Mouse (Mus musculus) liver, postnatal 0 days (tissue): Measurements from ENCODE around the gene 0610012G03Rik. TPM values are rescaled to one million over a fixed set of nuclear protein-coding genes. Genes with fewer than 3 reads are reported as not detected.
A peak's percentile ranks its signal among the peaks of the same experiment; 100 is the strongest.

Experiments used
- ATAC-seq: fragments of 200-750 bp; cut with Nextera tagmentation; 2 replicates; pipeline ENCODE4 v1.8.0; 2017; ENCODE audit warnings: mild to moderate bottlenecking, moderate library complexity
- DNase-seq: peaks from one replicate; pipeline ENCODE4 v3.0.0-alpha.2; 2016
- H3K27ac ChIP-seq: fragments of 300-500 bp; sonication (generic); 2 replicates; pipeline ENCODE4 v1.5.1; 2014; ENCODE audit warnings: antibody characterized with exemption, moderate library complexity, mild to moderate bottlenecking, low read depth
- H3K27me3 ChIP-seq: fragments of 300-500 bp; sonication (generic); 2 replicates; pipeline ENCODE4 v1.6.1; 2014; ENCODE audit warnings: low read length, control low read depth, mixed read lengths; ENCODE audit not compliant: insufficient read depth
- H3K36me3 ChIP-seq: fragments of 300-500 bp; sonication (generic); replicated peaks from 2 replicates; pipeline ENCODE4 v1.6.1; 2014; ENCODE audit warnings: mild to moderate bottlenecking, control low read depth, low read length, moderate library complexity, mixed read lengths; ENCODE audit not compliant: insufficient read depth
- H3K4me1 ChIP-seq: fragments of 300-500 bp; sonication (generic); 2 replicates; pipeline ENCODE4 v1.6.1; 2014; ENCODE audit warnings: antibody characterized with exemption, mild to moderate bottlenecking, control low read depth; ENCODE audit not compliant: insufficient read depth
- H3K4me2 ChIP-seq: fragments of 300-500 bp; sonication (generic); 2 replicates; pipeline ENCODE4 v1.6.1; 2014; ENCODE audit warnings: low read depth, mild to moderate bottlenecking, low read length, moderate library complexity, mixed read lengths
- H3K4me3 ChIP-seq: fragments of 300-500 bp; sonication (generic); 2 replicates; pipeline ENCODE4 v1.5.1; 2014; ENCODE audit warnings: low read depth, low read length
- H3K9ac ChIP-seq: fragments of 300-500 bp; sonication (generic); replicated peaks from 2 replicates; pipeline ENCODE4 v1.6.1; 2014; ENCODE audit warnings: mild to moderate bottlenecking, moderate library complexity
- H3K9me3 ChIP-seq: fragments of 300-500 bp; sonication (generic); 2 replicates; pipeline ENCODE4 v1.6.1; 2016; ENCODE audit warnings: mild to moderate bottlenecking, control low read depth, low read length, mixed read lengths
- CTCF ChIP-seq: sonication (generic); IDR thresholded peaks from 2 replicates; pipeline ENCODE4 v1.5.1; 2016; ENCODE audit warnings: antibody characterized with exemption, low read depth
- EP300 ChIP-seq: IDR thresholded peaks from 2 replicates; pipeline ENCODE4 v1.6.1; 2016; ENCODE audit warnings: antibody characterized with exemption, low read depth, mild to moderate bottlenecking
- WGBS: fragments of 180-500 bp; shearing (Covaris S2); extraction: QIAGEN DNeasy Blood & Tissue Kit; methylation state at CpG from one replicate; pipeline ENCODE4 v1.1.7; 2014; ENCODE audit not compliant: insufficient replicate concordance; 5-methylcytosine and 5-hydroxymethylcytosine counted together
- polyA plus RNA-seq: library from polyadenylated mRNA; unstranded; fragments of >200 nt; fragmentation: Nextera tagmentation; extraction: Ambion mirVana; gene quantifications from 2 replicates; pipeline ENCODE4 v1.2.1, GENCODE M21; 2015

0610012G03Rik gene
- polyA plus RNA-seq, 1 experiment from 2014 or later = 58.4 TPM

- Histone ChIP-seq H3K36me3 (no peaks in the 10 kb centered on the region), H3K9ac (no peak overlapping the region), H3K4me2 (peak overlapping the region; percentile 66), H3K4me3 (peak overlapping the region; percentile 34; the same call in 1 of the 2 replicates), H3K9me3 (no peaks in the 10 kb centered on the region), H3K27ac (no peak overlapping the region), H3K4me1 (peaks cover 16% of the 10 kb centered on the region), H3K27me3 (peaks cover 29% of the 10 kb centered on the region)
- DNase-seq (no peak), ATAC-seq (no peak)
- 24% methylated on average over 13 of the region's 13 CpGs for WGBS
- TF ChIP-seq EP300 (no peak), CTCF (no peak)
These were observed 13.7 kb downstream of the 0610012G03Rik start for GRCm38 (mm10) chr16:31934550-31935010.

DNA sequence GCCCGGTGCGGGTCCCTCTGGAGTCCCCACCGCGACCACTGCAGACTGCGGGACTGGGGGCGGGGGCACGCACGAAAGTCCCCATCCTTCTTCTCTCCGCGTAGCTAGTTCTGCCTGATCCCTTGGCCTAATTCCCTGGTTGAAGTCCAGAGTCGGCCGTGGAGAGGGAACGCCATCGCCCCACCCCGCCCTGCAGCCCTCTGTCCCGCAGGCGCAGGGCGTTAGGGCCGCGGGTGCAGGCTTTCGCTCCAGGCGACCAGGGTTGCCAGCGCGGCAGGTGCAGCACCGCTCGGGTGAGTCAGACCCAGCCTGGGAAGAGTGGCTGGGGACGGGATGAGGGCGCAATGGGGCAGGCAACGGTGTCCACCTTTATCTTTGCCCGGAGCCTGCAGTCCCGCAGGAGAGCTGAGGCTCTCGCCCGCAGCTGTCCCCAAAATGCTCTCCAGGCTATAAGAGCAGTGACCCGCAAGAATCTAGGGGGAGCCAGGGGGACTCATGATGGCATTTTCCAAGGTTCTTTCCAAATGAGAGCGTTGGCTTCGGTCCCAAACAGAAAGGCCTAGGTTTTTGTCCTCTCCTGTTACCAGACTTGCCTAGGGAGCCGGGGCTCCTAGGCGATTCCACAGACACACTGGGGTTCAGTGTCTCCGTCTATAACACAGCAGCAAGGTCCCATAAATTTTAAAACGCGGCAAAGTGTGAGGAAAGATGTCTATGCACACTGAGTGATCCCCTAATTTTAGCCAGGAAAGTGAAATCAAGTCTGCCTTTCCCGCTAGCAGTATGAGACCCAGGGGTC, 14.3 kb downstream of the 0610012G03Rik start, which contains the start of gene Pigz:
Gene Pigz, plus strand, starts transcription at position 101 of the 799 bp plus-strand sequence.
- peak within 1 kb of the TSS; percentile 66 for H3K4me2 ChIP-seq
- H3K27ac ChIP-seq = 0 out of 2 replicates have a peak within 1 kb of the TSS, but pooled peaks have one; percentile 11
- H3K27me3 ChIP-seq = peaks cover 29% of the 10 kb centered on the region
- no peak for TF ChIP-seq CTCF
- TF ChIP-seq EP300 = no peak
- H3K4me3 ChIP-seq = peak within 1 kb of the TSS; percentile 40
- H3K9ac ChIP-seq = peak within 1 kb of the TSS; percentile 30
- H3K4me1 ChIP-seq = peaks cover 16% of the 10 kb centered on the region
- ATAC-seq (no peak), DNase-seq (peak; percentile 37)
- no peaks in the 10 kb centered on the region for H3K9me3 ChIP-seq
- H3K36me3 ChIP-seq = no peaks in the 10 kb centered on the region
- 9% methylated on average over 42 of the region's 42 CpGs for WGBS

DNA sequence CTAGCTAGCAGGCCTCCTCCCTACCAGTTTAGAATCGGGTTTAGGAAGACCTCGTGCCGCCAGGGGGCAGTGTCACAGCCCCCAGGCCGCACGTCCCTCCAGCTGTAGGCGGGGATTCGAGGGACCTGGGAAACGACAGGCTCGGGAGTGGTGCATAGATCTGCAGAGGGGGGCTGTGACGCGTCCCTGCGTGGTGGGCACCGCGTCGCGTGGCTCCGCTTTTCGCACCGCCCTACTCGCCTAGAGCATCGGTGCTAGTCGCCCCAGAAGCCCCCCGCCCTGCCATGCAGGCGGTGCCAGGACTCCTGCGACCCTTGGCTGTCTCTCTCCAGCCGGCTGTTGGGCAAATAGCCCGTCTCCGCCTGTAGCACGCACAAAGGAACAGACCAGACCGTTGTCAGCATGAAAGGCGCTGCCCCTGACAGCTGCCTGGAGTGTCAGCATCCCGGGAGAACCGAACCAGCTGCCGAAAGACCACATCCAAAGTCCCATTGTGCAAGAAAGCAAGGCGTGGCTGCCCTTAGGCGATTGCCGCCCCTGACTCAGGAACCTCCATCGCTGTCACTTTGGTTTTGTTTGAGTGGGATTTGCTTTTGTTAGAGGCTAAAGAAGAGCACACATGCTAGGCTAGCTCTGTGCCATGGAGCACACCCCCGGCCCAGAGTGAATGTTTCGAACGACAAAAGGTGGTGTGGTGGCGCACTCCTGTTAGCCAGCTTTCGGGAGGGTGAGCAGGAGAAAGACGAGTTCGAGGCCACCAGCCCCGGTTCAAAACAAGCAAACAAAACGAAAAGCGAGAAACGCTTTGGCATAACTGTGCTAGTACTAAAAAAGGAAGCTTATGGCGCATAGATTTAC, 15.2 kb downstream of the 0610012G03Rik start:
- Histone ChIP-seq H3K4me1 (peaks cover 16% of the 10 kb centered on the region), H3K9me3 (no peaks in the 10 kb centered on the region), H3K36me3 (no peaks in the 10 kb centered on the region), H3K4me2 (peak overlapping the region; percentile 66), H3K9ac (peak overlapping the region; percentile 30), H3K27me3 (peaks cover 29% of the 10 kb centered on the region), H3K4me3 (peak overlapping the region; percentile 40), H3K27ac (0 out of 2 replicates have a peak overlapping the region, but pooled peaks have one; percentile 11)
- peak; percentile 91 for TF ChIP-seq CTCF
- no peak for TF ChIP-seq EP300
- 1% methylated on average over 50 of the region's 50 CpGs for WGBS
- DNase-seq (peak; percentile 81), ATAC-seq (peak; percentile 79)

GRCm38 (mm10) chr16:31932255-31932654, 16.0 kb downstream of the 0610012G03Rik start:
- Histone ChIP-seq H3K4me1 (peaks cover 16% of the 10 kb centered on the region), H3K4me3 (no peak overlapping the region), H3K4me2 (no peak overlapping the region), H3K27ac (no peak overlapping the region), H3K9me3 (no peaks in the 10 kb centered on the region), H3K27me3 (peaks cover 29% of the 10 kb centered on the region), H3K36me3 (no peaks in the 10 kb centered on the region), H3K9ac (no peak overlapping the region)
- WGBS = 67% methylated on average over 5 of the region's 5 CpGs
- no peak for ATAC-seq
- no peak for DNase-seq
- TF ChIP-seq CTCF = no peak
- no peak for TF ChIP-seq EP300

- TF ChIP-seq CTCF (no peak), EP300 (no peak)
- DNase-seq (no peak), ATAC-seq (no peak)
- H3K9ac ChIP-seq = no peak overlapping the region
- WGBS = 69% methylated on average over 17 of the region's 17 CpGs
- H3K4me2 ChIP-seq = no peak overlapping the region
- H3K27me3 ChIP-seq = peaks cover 29% of the 10 kb centered on the region
- no peaks in the 10 kb centered on the region for H3K9me3 ChIP-seq
- H3K36me3 ChIP-seq = no peaks in the 10 kb centered on the region
- H3K4me3 ChIP-seq = no peak overlapping the region
- no peak overlapping the region for H3K27ac ChIP-seq
- peaks cover 16% of the 10 kb centered on the region for H3K4me1 ChIP-seq
These were observed 17.0 kb downstream of the 0610012G03Rik start for GRCm38 (mm10) chr16:31931330-31931729.

DNA sequence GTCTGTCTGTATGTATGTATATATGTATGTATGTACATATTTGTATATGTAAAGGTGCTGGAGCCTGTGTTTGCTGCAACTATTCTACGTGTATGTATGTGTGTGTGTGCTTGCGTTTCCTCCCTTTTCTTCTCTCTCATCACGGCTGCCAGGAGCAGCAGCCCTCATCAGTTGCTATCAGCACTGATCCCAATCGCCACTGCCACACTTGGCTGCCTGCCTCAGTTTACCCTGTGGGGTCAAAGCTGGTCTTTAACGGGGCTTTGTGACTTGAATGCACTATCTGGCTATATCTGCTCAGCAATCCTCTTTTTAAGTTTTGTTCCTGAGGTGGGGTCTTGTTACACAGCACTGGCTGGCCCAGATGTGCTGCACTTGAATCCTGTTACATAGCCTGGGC, 20.9 kb downstream of the 0610012G03Rik start:
- H3K4me3 ChIP-seq = no peak overlapping the region
- no peaks in the 10 kb centered on the region for H3K27me3 ChIP-seq
- H3K4me2 ChIP-seq = no peak overlapping the region
- H3K9ac ChIP-seq = no peak overlapping the region
- no peak for TF ChIP-seq EP300
- TF ChIP-seq CTCF = no peak
- no peaks in the 10 kb centered on the region for H3K4me1 ChIP-seq
- H3K9me3 ChIP-seq = no peaks in the 10 kb centered on the region
- H3K36me3 ChIP-seq = no peaks in the 10 kb centered on the region
- H3K27ac ChIP-seq = no peak overlapping the region
- no peak for DNase-seq
- WGBS = 75% methylated on average over 5 of the region's 5 CpGs
- ATAC-seq = no peak
